Mouse (Mus musculus): ENCODE measurements around the gene Ddah1.

Gene Ddah1

GRCm38 (mm10) chr3:145758561-145759378 lies at the start of gene Ddah1:
Gene Ddah1, plus strand, starts transcription at chr3:145758675.
- DNase-seq (ENCODE audit: low spot score): peak; percentile 77

GRCm38 (mm10) chr3:145715923-145716322 lies 42.6 kb upstream of the Ddah1 start:
- DNase-seq (ENCODE audit: low spot score): no peak

GRCm38 (mm10) chr3:145719660-145720059 lies 38.8 kb upstream of the Ddah1 start:
- no peak for DNase-seq (ENCODE audit: low spot score)

GRCm38 (mm10) chr3:145725078-145725477 lies 33.4 kb upstream of the Ddah1 start:
- DNase-seq (ENCODE audit: low spot score): no peak

GRCm38 (mm10) chr3:145728336-145728735 lies 30.1 kb upstream of the Ddah1 start:
- no peak for DNase-seq (ENCODE audit: low spot score)

GRCm38 (mm10) chr3:145729531-145729930 lies 28.9 kb upstream of the Ddah1 start:
- peak; percentile 14 for DNase-seq (ENCODE audit: low spot score)

GRCm38 (mm10) chr3:145730092-145730491 lies 28.4 kb upstream of the Ddah1 start:
- no peak for DNase-seq (ENCODE audit: low spot score)

GRCm38 (mm10) chr3:145734857-145735256 lies 23.6 kb upstream of the Ddah1 start:
- no peak for DNase-seq (ENCODE audit: low spot score)

GRCm38 (mm10) chr3:145736562-145736961 lies 21.9 kb upstream of the Ddah1 start:
- DNase-seq (ENCODE audit: low spot score): no peak

- DNase-seq (ENCODE audit: low spot score): no peak
These were observed 19.8 kb upstream of the Ddah1 start for GRCm38 (mm10) chr3:145738662-145739061.

GRCm38 (mm10) chr3:145739904-145740303 lies 18.6 kb upstream of the Ddah1 start:
- no peak for DNase-seq (ENCODE audit: low spot score)

- DNase-seq (ENCODE audit: low spot score): no peak
These were observed 15.4 kb upstream of the Ddah1 start for GRCm38 (mm10) chr3:145743050-145743449.

- DNase-seq (ENCODE audit: low spot score): no peak
These were observed 14.9 kb upstream of the Ddah1 start for GRCm38 (mm10) chr3:145743476-145744027.

GRCm38 (mm10) chr3:145748626-145749025 lies 9.8 kb upstream of the Ddah1 start:
- DNase-seq (ENCODE audit: low spot score): no peak

- no peak for DNase-seq (ENCODE audit: low spot score)
These were observed 2.0 kb upstream of the Ddah1 start for GRCm38 (mm10) chr3:145756457-145756856.

- DNase-seq (ENCODE audit: low spot score): no peak
These were observed 1.3 kb upstream of the Ddah1 start for GRCm38 (mm10) chr3:145757177-145757576.

- no peak for DNase-seq (ENCODE audit: low spot score)
These were observed 631 bp upstream of the Ddah1 start for GRCm38 (mm10) chr3:145757844-145758243.

GRCm38 (mm10) chr3:145759379-145760209 lies 1.1 kb downstream of the Ddah1 start:
- DNase-seq (ENCODE audit: low spot score): no peak

GRCm38 (mm10) chr3:145760547-145760946 lies 2.1 kb downstream of the Ddah1 start:
- DNase-seq (ENCODE audit: low spot score): no peak

GRCm38 (mm10) chr3:145761501-145762170 lies 3.2 kb downstream of the Ddah1 start:
- no peak for DNase-seq (ENCODE audit: low spot score)

- no peak for DNase-seq (ENCODE audit: low spot score)
These were observed 4.6 kb downstream of the Ddah1 start for GRCm38 (mm10) chr3:145762957-145763641.

GRCm38 (mm10) chr3:145763642-145763972 lies 5.1 kb downstream of the Ddah1 start:
- no peak for DNase-seq (ENCODE audit: low spot score)

All from ovary, postnatal 36 days (tissue).